Mouse (Mus musculus) midbrain, embryonic 10.5 days (tissue): Measurements from ENCODE around the gene Tfb1m. TPM values are rescaled to one million over a fixed set of nuclear protein-coding genes. Genes with fewer than 3 reads are reported as not detected.

Source experiments
- DNase-seq: peaks from one replicate; pipeline ENCODE4 v3.0.0-alpha.2; 2017; ENCODE audit warnings: low spot score
- H3K27ac ChIP-seq: fragments of 300-500 bp; sonication (generic); replicated peaks from 2 replicates; pipeline ENCODE4 v1.5.1; 2016; ENCODE audit warnings: mild to moderate bottlenecking
- H3K27me3 ChIP-seq: fragments of 300-500 bp; sonication (generic); 2 replicates; pipeline ENCODE4 v1.6.1; 2016; ENCODE audit warnings: low read depth, mild to moderate bottlenecking; ENCODE audit not compliant: poor library complexity, severe bottlenecking
- H3K36me3 ChIP-seq: fragments of 300-500 bp; sonication (generic); 2 replicates; pipeline ENCODE4 v1.6.1; 2016; ENCODE audit warnings: mild to moderate bottlenecking, moderate library complexity
- H3K4me1 ChIP-seq: fragments of 300-500 bp; sonication (generic); 2 replicates; pipeline ENCODE4 v1.6.1; 2016
- H3K4me3 ChIP-seq: fragments of 300-500 bp; sonication (generic); 2 replicates; pipeline ENCODE4 v1.5.1; 2016; ENCODE audit warnings: mild to moderate bottlenecking, moderate library complexity
- H3K9me3 ChIP-seq: fragments of 300-500 bp; sonication (generic); replicated peaks from 2 replicates; pipeline ENCODE4 v1.6.1; 2016; ENCODE audit warnings: mild to moderate bottlenecking
- WGBS: fragments of 180-500 bp; shearing (Covaris S2); methylation state at CpG from one replicate; pipeline ENCODE4 v1.1.7; 2016; 5-methylcytosine and 5-hydroxymethylcytosine counted together
- polyA plus RNA-seq: library from polyadenylated mRNA; unstranded; fragments of >200 nt; fragmentation: Nextera tagmentation; extraction: Ambion mirVana; gene quantifications from 2 replicates; pipeline ENCODE4 v1.2.1, GENCODE M21; 2016

The Tfb1m gene
- polyA plus RNA-seq, 1 experiment from 2014 or later: 19.9 TPM

GRCm38 (mm10) chr17:3540304-3540703 is 17.3 kb downstream of the Tfb1m start:
- Histone ChIP-seq H3K27ac (no peak overlapping the region), H3K9me3 (no peaks in the 10 kb centered on the region), H3K36me3 (peaks cover 27% of the 10 kb centered on the region), H3K4me1 (no peaks in the 10 kb centered on the region), H3K4me3 (no peak overlapping the region), H3K27me3 (no peaks in the 10 kb centered on the region)
- WGBS: 92% methylated on average over 2 of the region's 2 CpGs
- no peak for DNase-seq

GRCm38 (mm10) chr17:3533425-3533824 is 24.2 kb downstream of the Tfb1m start:
- Histone ChIP-seq H3K4me3 (no peak overlapping the region), H3K27me3 (no peaks in the 10 kb centered on the region), H3K27ac (no peak overlapping the region), H3K36me3 (peaks cover 13% of the 10 kb centered on the region; the same call in 1 of the 2 replicates), H3K4me1 (no peaks in the 10 kb centered on the region), H3K9me3 (no peaks in the 10 kb centered on the region)
- no peak for DNase-seq
- WGBS: 30% methylated on average over 1 of the region's 1 CpGs

GRCm38 (mm10) chr17:3532254-3532653 is 25.3 kb downstream of the Tfb1m start, which contains the start of gene Cldn20:
Cldn20 (plus strand) TSS chr17:3532554.
- H3K4me3 ChIP-seq: no peak within 1 kb of the TSS
- no peaks in the 10 kb centered on the region for H3K9me3 ChIP-seq
- DNase-seq: no peak
- no peak within 1 kb of the TSS for H3K27ac ChIP-seq
- peaks cover 13% of the 10 kb centered on the region; the same call in 1 of the 2 replicates for H3K36me3 ChIP-seq
- H3K4me1 ChIP-seq: no peaks in the 10 kb centered on the region
- WGBS: 86% methylated on average over 4 of the region's 4 CpGs
- H3K27me3 ChIP-seq: no peaks in the 10 kb centered on the region

DNA sequence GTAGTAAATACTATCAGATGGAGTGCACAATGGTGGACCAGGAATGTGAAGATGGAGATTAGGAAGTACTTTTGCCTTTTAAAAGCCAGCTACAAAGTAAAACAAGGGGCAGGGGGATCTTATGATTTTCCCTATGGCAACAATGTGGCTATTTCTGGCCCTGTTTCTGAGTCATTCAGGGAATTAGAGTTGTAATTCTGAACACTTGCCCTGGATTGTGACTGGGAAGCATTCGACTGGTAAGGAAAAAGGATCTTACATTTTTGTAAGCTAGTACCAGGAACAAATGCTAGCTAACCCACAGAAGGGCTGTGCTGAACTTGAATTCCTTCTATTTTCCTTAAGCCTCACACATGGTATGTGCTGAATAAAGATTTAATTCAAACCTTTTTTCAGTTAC is 25.9 kb downstream of the Tfb1m start:
- Histone ChIP-seq H3K27ac (no peak overlapping the region), H3K9me3 (no peaks in the 10 kb centered on the region), H3K4me1 (no peaks in the 10 kb centered on the region), H3K27me3 (no peaks in the 10 kb centered on the region), H3K36me3 (peaks cover 13% of the 10 kb centered on the region; the same call in 1 of the 2 replicates), H3K4me3 (no peak overlapping the region)
- 83% methylated on average over 1 of the region's 1 CpGs for WGBS
- no peak for DNase-seq

DNA sequence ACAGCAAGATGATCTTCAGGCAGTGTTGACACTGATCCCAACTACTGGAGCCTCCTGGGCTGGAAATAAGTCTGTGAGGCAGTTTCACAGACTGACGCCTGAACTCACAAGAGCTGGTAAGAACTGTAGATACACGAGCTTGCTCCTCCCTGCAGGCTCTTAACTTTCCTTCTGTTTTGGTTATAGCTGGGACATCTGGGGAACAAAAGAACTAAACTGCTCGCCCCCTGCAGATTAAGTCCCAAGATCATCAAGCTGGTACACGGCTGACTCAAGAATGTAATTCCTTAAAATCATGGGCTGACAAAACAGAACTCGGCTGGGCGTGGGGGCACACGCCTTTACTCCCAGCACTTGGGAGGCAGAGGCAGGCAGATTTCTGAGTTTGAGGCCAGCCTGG is 27.0 kb downstream of the Tfb1m start:
- Histone ChIP-seq H3K9me3 (no peaks in the 10 kb centered on the region), H3K27me3 (no peaks in the 10 kb centered on the region), H3K36me3 (peaks cover 12% of the 10 kb centered on the region; the same call in 1 of the 2 replicates), H3K4me1 (no peaks in the 10 kb centered on the region), H3K27ac (no peak overlapping the region), H3K4me3 (no peak overlapping the region)
- DNase-seq: no peak
- WGBS: 64% methylated on average over 7 of the region's 7 CpGs

DNA sequence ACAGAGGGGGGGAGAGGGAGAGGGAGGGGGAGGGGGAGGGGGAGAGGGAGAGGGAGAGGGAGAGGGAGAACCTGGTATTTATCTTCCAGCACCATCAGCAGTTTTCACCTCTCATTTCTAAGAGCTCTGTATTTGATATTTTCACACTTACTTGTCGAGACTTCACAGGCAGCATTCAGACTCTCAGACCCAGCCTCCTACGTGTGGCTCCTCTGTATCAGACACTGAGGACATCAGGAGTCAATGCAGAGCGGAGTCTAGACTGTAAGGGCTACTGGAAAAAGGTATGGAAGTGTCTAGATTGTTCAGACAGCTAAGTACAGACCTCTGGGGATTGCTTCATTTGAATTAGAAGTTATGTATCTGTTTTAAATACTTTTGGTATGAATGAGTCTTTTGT is 28.1 kb downstream of the Tfb1m start:
- 0 out of 2 replicates have a peak, but pooled peaks cover 8% of the 10 kb centered on the region for H3K36me3 ChIP-seq
- no peak for DNase-seq
- no peak overlapping the region for H3K27ac ChIP-seq
- no peaks in the 10 kb centered on the region for H3K4me1 ChIP-seq
- WGBS: 83% methylated on average over 3 of the region's 3 CpGs
- no peaks in the 10 kb centered on the region for H3K27me3 ChIP-seq
- no peaks in the 10 kb centered on the region for H3K9me3 ChIP-seq
- H3K4me3 ChIP-seq: no peak overlapping the region

GRCm38 (mm10) chr17:3527841-3528471 is 29.6 kb downstream of the Tfb1m start:
- H3K9me3 ChIP-seq: no peaks in the 10 kb centered on the region
- no peak for DNase-seq

GRCm38 (mm10) chr17:3520344-3520743 is 37.2 kb downstream of the Tfb1m start:
- H3K27ac ChIP-seq: no peak overlapping the region
- 92% methylated on average over 5 of the region's 5 CpGs for WGBS
- DNase-seq: no peak
- peaks cover 12% of the 10 kb centered on the region for H3K36me3 ChIP-seq
- no peaks in the 10 kb centered on the region for H3K9me3 ChIP-seq
- H3K4me1 ChIP-seq: peaks cover 11% of the 10 kb centered on the region
- no peak overlapping the region for H3K4me3 ChIP-seq
- no peaks in the 10 kb centered on the region for H3K27me3 ChIP-seq

More at GRCm38 (mm10) chr17:3527841-3528471, 29.6 kb downstream of the Tfb1m start:
- Histone ChIP-seq H3K4me1 (no peaks in the 10 kb centered on the region), H3K36me3 (0 out of 2 replicates have a peak, but pooled peaks cover 8% of the 10 kb centered on the region), H3K4me3 (no peak overlapping the region), H3K27me3 (no peaks in the 10 kb centered on the region), H3K27ac (no peak overlapping the region)
- 91% methylated on average over 6 of the region's 6 CpGs for WGBS

GRCm38 (mm10) chr17:3516406-3516805 is 41.2 kb downstream of the Tfb1m start:
- no peak for DNase-seq
- 37% methylated on average over 9 of the region's 9 CpGs for WGBS
- peaks cover 12% of the 10 kb centered on the region for H3K36me3 ChIP-seq

GRCm38 (mm10) chr17:3515851-3516250 is 41.7 kb downstream of the Tfb1m start:
- H3K4me3 ChIP-seq: no peak overlapping the region
- H3K36me3 ChIP-seq: peaks cover 12% of the 10 kb centered on the region
- no peak overlapping the region for H3K27ac ChIP-seq
- no peaks in the 10 kb centered on the region for H3K9me3 ChIP-seq
- no peak for DNase-seq
- no peaks in the 10 kb centered on the region for H3K27me3 ChIP-seq
- peaks cover 11% of the 10 kb centered on the region for H3K4me1 ChIP-seq
- WGBS: 95% methylated on average over 8 of the region's 8 CpGs

More at GRCm38 (mm10) chr17:3516406-3516805, 41.2 kb downstream of the Tfb1m start:
- Histone ChIP-seq H3K4me1 (peaks cover 11% of the 10 kb centered on the region), H3K9me3 (no peaks in the 10 kb centered on the region), H3K27me3 (no peaks in the 10 kb centered on the region), H3K27ac (no peak overlapping the region), H3K4me3 (no peak overlapping the region)

- WGBS: 87% methylated on average over 5 of the region's 5 CpGs
- H3K9me3 ChIP-seq: no peaks in the 10 kb centered on the region
- peaks cover 11% of the 10 kb centered on the region for H3K36me3 ChIP-seq
- no peak overlapping the region for H3K27ac ChIP-seq
- no peak overlapping the region for H3K4me3 ChIP-seq
- peaks cover 11% of the 10 kb centered on the region for H3K4me1 ChIP-seq
- no peak for DNase-seq
- H3K27me3 ChIP-seq: no peaks in the 10 kb centered on the region
Observed at GRCm38 (mm10) chr17:3514316-3514715, 43.3 kb downstream of the Tfb1m start.

DNA sequence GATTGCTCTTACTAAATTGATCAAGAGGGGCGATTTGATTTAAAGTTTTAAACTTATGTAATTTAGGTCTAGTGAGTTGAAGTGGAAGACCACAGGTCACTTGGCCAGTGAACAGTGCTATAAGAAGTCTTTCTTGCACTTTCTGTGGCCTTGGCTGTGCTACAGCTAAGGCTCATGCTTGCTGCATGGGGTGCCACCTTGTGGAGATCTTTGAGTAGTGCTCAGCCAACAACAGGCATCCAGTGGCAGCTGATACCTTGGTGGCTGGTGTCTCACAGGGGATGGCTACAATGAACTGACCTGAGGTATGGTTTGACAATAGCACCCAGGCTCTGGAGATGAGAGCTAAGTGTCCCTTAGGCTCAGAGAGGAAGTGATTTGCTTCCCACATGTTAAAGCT is 47.7 kb downstream of the Tfb1m start:
- WGBS: 32% methylated on average over 1 of the region's 1 CpGs

GRCm38 (mm10) chr17:3506508-3506907 is 51.1 kb downstream of the Tfb1m start:
- no peaks in the 10 kb centered on the region for H3K4me1 ChIP-seq
- no peak overlapping the region for H3K27ac ChIP-seq
- WGBS: 90% methylated on average over 8 of the region's 8 CpGs
- DNase-seq: no peak
- no peak overlapping the region for H3K4me3 ChIP-seq
- no peaks in the 10 kb centered on the region for H3K36me3 ChIP-seq
- H3K9me3 ChIP-seq: no peaks in the 10 kb centered on the region
- no peaks in the 10 kb centered on the region for H3K27me3 ChIP-seq

More for the DNA sequence above, 47.7 kb downstream of the Tfb1m start:
- no peak overlapping the region for H3K27ac ChIP-seq
- no peaks in the 10 kb centered on the region for H3K4me1 ChIP-seq
- no peaks in the 10 kb centered on the region for H3K9me3 ChIP-seq
- no peak overlapping the region for H3K4me3 ChIP-seq
- H3K27me3 ChIP-seq: no peaks in the 10 kb centered on the region
- H3K36me3 ChIP-seq: no peaks in the 10 kb centered on the region
- DNase-seq: peak; percentile 52
